Mouse (Mus musculus): ENCODE measurements at regions not wholly inside any gene's neighbourhood (a gene's known extent, or its start where the extent isn't known, plus 50 kb on each side); places are given as distances from the start of the nearest gene placed in this dataset.
A peak's percentile ranks its signal among the peaks of the same experiment; 100 is the strongest.

- H3K36me3 ChIP-seq (ENCODE audit: control insufficient read depth, insufficient read depth, low read length): no peaks in the 10 kb centered on the region
- DNase-seq: no peak
- WGBS: 67% methylated on average over 4 of the region's 4 CpGs
These were observed 136.3 kb upstream of the Gm11042 start for GRCm38 (mm10) chr12:74452375-74453090.

GRCm38 (mm10) chr12:74448248-74448647 lies 132.1 kb upstream of the Gm11042 start:
- Histone ChIP-seq H3K4me3 (ENCODE audit: insufficient read depth, low read depth, low read length) (no peak overlapping the region), H3K4me1 (ENCODE audit: control insufficient read depth, insufficient read depth, low read length) (no peaks in the 10 kb centered on the region), H3K27me3 (replicated peaks; ENCODE audit: control insufficient read depth, insufficient read depth, low read length) (no peaks in the 10 kb centered on the region), H3K27ac (ENCODE audit: insufficient read depth, low read depth, low read length) (no peak overlapping the region), H3K36me3 (ENCODE audit: control insufficient read depth, insufficient read depth, low read length) (no peaks in the 10 kb centered on the region)
- TF ChIP-seq CTCF (conservative IDR thresholded peaks at IDR 0.05; ENCODE audit: insufficient read depth, insufficient read length, low read depth, low read length) (no peak), POLR2A (IDR thresholded peaks at IDR 0.05; ENCODE audit: low read depth, low read length) (no peak)
- WGBS: 80% methylated on average over 4 of the region's 4 CpGs
- DNase-seq: no peak

More at GRCm38 (mm10) chr12:74452375-74453090, 136.3 kb upstream of the Gm11042 start:
- Histone ChIP-seq H3K27ac (ENCODE audit: insufficient read depth, low read depth, low read length) (no peak overlapping the region), H3K4me3 (ENCODE audit: insufficient read depth, low read depth, low read length) (no peak overlapping the region), H3K27me3 (replicated peaks; ENCODE audit: control insufficient read depth, insufficient read depth, low read length) (no peaks in the 10 kb centered on the region), H3K4me1 (ENCODE audit: control insufficient read depth, insufficient read depth, low read length) (no peaks in the 10 kb centered on the region)
- no peak for TF ChIP-seq CTCF (conservative IDR thresholded peaks at IDR 0.05; ENCODE audit: insufficient read depth, insufficient read length, low read depth, low read length)
- no peak for TF ChIP-seq POLR2A (IDR thresholded peaks at IDR 0.05; ENCODE audit: low read depth, low read length)

- Histone ChIP-seq H3K27ac (ENCODE audit: insufficient read depth, low read depth, low read length) (no peak overlapping the region), H3K36me3 (ENCODE audit: control insufficient read depth, insufficient read depth, low read length) (no peaks in the 10 kb centered on the region), H3K27me3 (replicated peaks; ENCODE audit: control insufficient read depth, insufficient read depth, low read length) (no peaks in the 10 kb centered on the region), H3K4me1 (ENCODE audit: control insufficient read depth, insufficient read depth, low read length) (no peaks in the 10 kb centered on the region), H3K4me3 (ENCODE audit: insufficient read depth, low read depth, low read length) (no peak overlapping the region)
- DNase-seq: no peak
- WGBS: 82% methylated on average over 4 of the region's 4 CpGs
- TF ChIP-seq POLR2A (IDR thresholded peaks at IDR 0.05; ENCODE audit: low read depth, low read length) (no peak), CTCF (conservative IDR thresholded peaks at IDR 0.05; ENCODE audit: insufficient read depth, insufficient read length, low read depth, low read length) (no peak)
These were observed 118.7 kb upstream of the Gm11042 start for GRCm38 (mm10) chr12:74434874-74435273.

GRCm38 (mm10) chr12:74414738-74415137 lies 98.5 kb upstream of the Gm11042 start:
- no peak for DNase-seq
- no peak for TF ChIP-seq CTCF (conservative IDR thresholded peaks at IDR 0.05; ENCODE audit: insufficient read depth, insufficient read length, low read depth, low read length)
- TF ChIP-seq POLR2A (IDR thresholded peaks at IDR 0.05; ENCODE audit: low read depth, low read length): no peak
- WGBS: 90% methylated on average over 2 of the region's 2 CpGs
- Histone ChIP-seq H3K27me3 (replicated peaks; ENCODE audit: control insufficient read depth, insufficient read depth, low read length) (no peaks in the 10 kb centered on the region), H3K36me3 (ENCODE audit: control insufficient read depth, insufficient read depth, low read length) (no peaks in the 10 kb centered on the region), H3K27ac (ENCODE audit: insufficient read depth, low read depth, low read length) (no peak overlapping the region), H3K4me1 (ENCODE audit: control insufficient read depth, insufficient read depth, low read length) (no peaks in the 10 kb centered on the region), H3K4me3 (ENCODE audit: insufficient read depth, low read depth, low read length) (no peak overlapping the region)

GRCm38 (mm10) chr12:74410511-74410910 lies 94.3 kb upstream of the Gm11042 start:
- Histone ChIP-seq H3K4me1 (ENCODE audit: control insufficient read depth, insufficient read depth, low read length) (no peaks in the 10 kb centered on the region), H3K27me3 (replicated peaks; ENCODE audit: control insufficient read depth, insufficient read depth, low read length) (no peaks in the 10 kb centered on the region), H3K4me3 (ENCODE audit: insufficient read depth, low read depth, low read length) (no peak overlapping the region), H3K36me3 (ENCODE audit: control insufficient read depth, insufficient read depth, low read length) (no peaks in the 10 kb centered on the region), H3K27ac (ENCODE audit: insufficient read depth, low read depth, low read length) (no peak overlapping the region)
- WGBS: 83% methylated on average over 2 of the region's 2 CpGs
- DNase-seq: no peak
- no peak for TF ChIP-seq CTCF (conservative IDR thresholded peaks at IDR 0.05; ENCODE audit: insufficient read depth, insufficient read length, low read depth, low read length)
- TF ChIP-seq POLR2A (IDR thresholded peaks at IDR 0.05; ENCODE audit: low read depth, low read length): no peak

GRCm38 (mm10) chr12:74407591-74408095 lies 91.4 kb upstream of the Gm11042 start:
- Histone ChIP-seq H3K27ac (ENCODE audit: insufficient read depth, low read depth, low read length) (no peak overlapping the region), H3K4me1 (ENCODE audit: control insufficient read depth, insufficient read depth, low read length) (no peaks in the 10 kb centered on the region), H3K27me3 (replicated peaks; ENCODE audit: control insufficient read depth, insufficient read depth, low read length) (no peaks in the 10 kb centered on the region), H3K4me3 (ENCODE audit: insufficient read depth, low read depth, low read length) (no peak overlapping the region), H3K36me3 (ENCODE audit: control insufficient read depth, insufficient read depth, low read length) (no peaks in the 10 kb centered on the region)
- DNase-seq: peak; percentile 4
- no peak for TF ChIP-seq POLR2A (IDR thresholded peaks at IDR 0.05; ENCODE audit: low read depth, low read length)
- no peak for TF ChIP-seq CTCF (conservative IDR thresholded peaks at IDR 0.05; ENCODE audit: insufficient read depth, insufficient read length, low read depth, low read length)
- 54% methylated on average over 3 of the region's 3 CpGs for WGBS

- no peak for DNase-seq
- Histone ChIP-seq H3K27ac (ENCODE audit: insufficient read depth, low read depth, low read length) (no peak overlapping the region), H3K4me1 (ENCODE audit: control insufficient read depth, insufficient read depth, low read length) (no peaks in the 10 kb centered on the region), H3K4me3 (ENCODE audit: insufficient read depth, low read depth, low read length) (no peak overlapping the region), H3K36me3 (ENCODE audit: control insufficient read depth, insufficient read depth, low read length) (no peaks in the 10 kb centered on the region), H3K27me3 (replicated peaks; ENCODE audit: control insufficient read depth, insufficient read depth, low read length) (no peaks in the 10 kb centered on the region)
- WGBS: 73% methylated on average over 6 of the region's 6 CpGs
- no peak for TF ChIP-seq POLR2A (IDR thresholded peaks at IDR 0.05; ENCODE audit: low read depth, low read length)
- TF ChIP-seq CTCF (conservative IDR thresholded peaks at IDR 0.05; ENCODE audit: insufficient read depth, insufficient read length, low read depth, low read length): no peak
These were observed 73.6 kb upstream of the Gm11042 start for GRCm38 (mm10) chr12:74389811-74390210.

All from kidney, adult 2 months (tissue).